Mouse (Mus musculus) heart, adult 2 months (tissue): ENCODE results near the gene Slc6a1. TPM values are rescaled to one million over a fixed set of nuclear protein-coding genes. Genes with fewer than 3 reads are reported as not detected.

Experiments used
- DNase-seq, 2 experiments: peaks; one replicate each; pipeline ENCODE4 v3.0.0; 2021
- H3K27ac ChIP-seq: fragments of 200-600 bp; 2 replicates; pipeline ENCODE4 v1.8.1; 2022
- H3K27me3 ChIP-seq: fragments of 200-500 bp; 2 replicates; pipeline ENCODE4 v1.6.1; 2012; ENCODE audit warnings: mild to moderate bottlenecking, low read length, inconsistent platforms, mixed read lengths; ENCODE audit not compliant: control insufficient read depth, insufficient read depth
- H3K36me3 ChIP-seq: fragments of 200-500 bp; 2 replicates; pipeline ENCODE4 v1.6.1; 2012; ENCODE audit warnings: low read length, inconsistent platforms; ENCODE audit not compliant: control insufficient read depth, insufficient read depth
- H3K4me1 ChIP-seq: fragments of 200-500 bp; 2 replicates; pipeline ENCODE4 v1.6.1; 2011; ENCODE audit warnings: low read length; ENCODE audit not compliant: control insufficient read depth, insufficient read depth
- H3K4me3 ChIP-seq: fragments of 200-600 bp; 2 replicates; pipeline ENCODE4 v1.8.1; 2022
- H3K79me2 ChIP-seq: fragments of 200-500 bp; replicated peaks from 2 replicates; pipeline ENCODE4 v1.6.1; 2012; ENCODE audit warnings: mild to moderate bottlenecking, inconsistent platforms, low read length, moderate library complexity, mixed read lengths; ENCODE audit not compliant: control insufficient read depth, insufficient read depth
- H3K9ac ChIP-seq: fragments of 200-500 bp; 2 replicates; pipeline ENCODE4 v1.6.1; 2012; ENCODE audit warnings: low read depth, mild to moderate bottlenecking, control low read depth, inconsistent platforms, low read length, mixed read lengths
- CTCF ChIP-seq: fragments of 200-600 bp; IDR thresholded peaks from 2 replicates; pipeline ENCODE4 v1.8.1; 2022; ENCODE audit warnings: antibody characterized with exemption, mild to moderate bottlenecking, moderate library complexity
- EP300 ChIP-seq: fragments of 200-500 bp; IDR thresholded peaks from 2 replicates; pipeline ENCODE4 v1.6.1; 2011; ENCODE audit warnings: low read depth, low read length, control low read depth; ENCODE audit not compliant: insufficient read depth
- POLR2A ChIP-seq: fragments of 200-500 bp; IDR thresholded peaks from 2 replicates; pipeline ENCODE4 v1.6.1; 2011; ENCODE audit warnings: mild to moderate bottlenecking, low read depth, low read length, control low read depth; ENCODE audit not compliant: insufficient read depth
- WGBS: fragments of 180-500 bp; shearing (Covaris S2); methylation state at CpG from one replicate; pipeline ENCODE4 v1.1.7; 2018; 5-methylcytosine and 5-hydroxymethylcytosine counted together
- intact Hi-C: fragments of 180-260 bp; cut with DNase I; formaldehyde crosslinking; loops from one replicate; pipeline ENCODE4 v1.15.1; 2025
- polyA plus RNA-seq: library from polyadenylated mRNA; depleted of rRNA; stranded (reverse); fragments of >200 nt; gene quantifications from 2 replicates; pipeline ENCODE4 v1.2.3, GENCODE M21; 2012
- total RNA-seq, 2 experiments: library from RNA; stranded (reverse); gene quantifications; 2 replicates each; pipeline ENCODE4 v1.2.3; 2021

The Slc6a1 gene
- total and polyA plus RNA-seq, 3 experiments = 0.08 to 0.32 (median 0.21) TPM

DNA sequence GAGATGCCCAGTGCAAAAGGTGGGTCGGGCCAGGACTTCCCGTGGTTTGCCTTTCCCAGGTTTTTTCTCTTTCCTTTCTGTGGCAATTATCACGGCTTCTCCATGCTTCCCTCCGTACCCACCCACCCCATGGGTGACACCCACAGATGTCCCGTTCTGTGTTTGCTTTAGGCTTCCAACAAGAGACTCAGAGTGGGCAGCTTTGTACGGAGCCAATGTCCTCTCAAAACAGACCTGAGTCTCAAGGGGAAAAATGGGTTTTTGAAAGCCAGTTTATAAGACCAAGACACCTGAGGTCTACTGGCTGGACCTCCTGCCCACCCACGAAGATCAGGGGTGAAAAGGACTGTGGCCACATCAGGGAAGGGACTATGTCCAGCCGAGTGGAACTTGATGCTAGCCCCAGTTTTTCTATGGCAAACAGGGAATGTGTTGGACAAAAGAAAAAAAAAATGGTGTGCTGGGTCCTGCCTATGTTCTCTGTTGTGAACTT lies 889 bp downstream of the Slc6a1 start:
- intact Hi-C loops = no loop called here
- no peak overlapping the region for H3K27ac ChIP-seq
- no peaks in the 10 kb centered on the region for H3K79me2 ChIP-seq
- DNase-seq = no peak
- no peaks in the 10 kb centered on the region for H3K36me3 ChIP-seq
- 16% methylated on average over 8 of the region's 8 CpGs for WGBS
- H3K4me1 ChIP-seq = no peaks in the 10 kb centered on the region
- peaks cover 9% of the 10 kb centered on the region for H3K27me3 ChIP-seq
- H3K9ac ChIP-seq = no peak overlapping the region
- no peak for TF ChIP-seq EP300
- TF ChIP-seq POLR2A = no peak
- no peak for TF ChIP-seq CTCF
- no peak overlapping the region for H3K4me3 ChIP-seq

DNA sequence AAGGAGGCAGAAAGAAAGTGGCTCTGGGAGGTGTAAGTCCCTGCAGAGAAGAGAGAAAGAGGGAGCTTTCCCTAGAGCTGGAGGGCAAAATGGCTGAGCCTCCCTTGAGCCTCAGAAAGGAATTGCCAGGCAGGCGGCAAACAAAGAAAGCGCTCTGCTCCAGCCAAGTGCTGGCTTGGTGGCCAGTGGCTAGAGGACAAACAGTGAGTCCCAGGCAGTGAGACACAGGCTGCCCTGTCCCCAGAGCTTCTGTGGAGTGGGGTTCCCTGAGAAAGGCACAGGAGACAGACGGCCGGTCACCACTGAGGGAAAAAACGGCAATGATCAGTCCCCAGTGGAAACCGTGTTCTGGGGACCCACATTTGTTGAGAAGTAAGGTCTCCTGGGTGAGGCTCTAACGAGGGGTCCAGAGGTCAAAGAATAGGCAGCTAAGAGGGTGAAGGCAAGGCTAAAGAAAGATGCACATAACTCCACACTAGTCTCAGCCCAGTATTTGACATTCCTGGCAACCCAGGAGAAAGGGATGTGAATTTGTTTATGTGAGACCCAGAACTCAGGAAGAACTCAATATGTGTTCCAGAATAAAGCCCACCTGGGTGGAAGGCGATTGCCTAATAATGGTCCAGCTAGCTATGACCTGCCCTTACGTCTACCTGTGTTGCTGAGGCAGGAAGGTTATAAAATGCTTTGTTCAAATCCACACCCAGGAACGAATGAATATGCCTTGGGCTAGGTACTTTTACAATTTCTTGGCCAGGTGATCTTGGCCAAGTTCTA lies 1.7 kb downstream of the Slc6a1 start:
- intact Hi-C loops = no loop called here
- WGBS = 51% methylated on average over 10 of the region's 10 CpGs
- Histone ChIP-seq H3K27me3 (peaks cover 9% of the 10 kb centered on the region), H3K27ac (no peak overlapping the region), H3K4me3 (no peak overlapping the region), H3K36me3 (no peaks in the 10 kb centered on the region), H3K79me2 (no peaks in the 10 kb centered on the region), H3K9ac (no peak overlapping the region), H3K4me1 (no peaks in the 10 kb centered on the region)
- TF ChIP-seq EP300 = no peak
- no peak for TF ChIP-seq CTCF
- no peak for DNase-seq

DNA sequence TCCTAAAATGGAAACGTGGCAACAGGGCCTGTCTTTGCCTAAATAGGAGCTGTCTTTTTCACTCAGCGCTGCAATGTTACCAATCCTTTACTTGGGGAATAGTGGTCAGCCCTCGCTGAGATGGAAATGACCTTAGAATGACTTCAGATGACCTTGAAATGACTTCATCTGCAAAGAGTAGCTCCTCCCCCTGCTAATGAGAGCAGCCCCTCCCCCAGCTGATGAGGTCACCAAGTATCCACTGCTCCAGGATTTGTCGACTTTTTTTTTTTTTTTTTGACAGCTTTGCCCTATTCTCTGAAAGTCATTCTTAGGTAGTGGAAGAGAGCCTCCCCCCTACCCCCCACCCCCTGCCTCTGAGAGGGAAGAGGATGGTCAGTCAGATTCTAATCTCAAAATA lies 3.0 kb downstream of the Slc6a1 start:
- peaks cover 9% of the 10 kb centered on the region for H3K27me3 ChIP-seq
- no peak for TF ChIP-seq POLR2A
- TF ChIP-seq EP300 = no peak
- TF ChIP-seq CTCF = no peak
- no peak for DNase-seq
- no peaks in the 10 kb centered on the region for H3K79me2 ChIP-seq
- H3K27ac ChIP-seq = no peak overlapping the region
- H3K4me1 ChIP-seq = no peaks in the 10 kb centered on the region
- H3K4me3 ChIP-seq = no peak overlapping the region
- intact Hi-C loops = no loop called here
- H3K36me3 ChIP-seq = no peaks in the 10 kb centered on the region
- H3K9ac ChIP-seq = no peak overlapping the region
- WGBS = 23% methylated on average over 4 of the region's 4 CpGs

DNA sequence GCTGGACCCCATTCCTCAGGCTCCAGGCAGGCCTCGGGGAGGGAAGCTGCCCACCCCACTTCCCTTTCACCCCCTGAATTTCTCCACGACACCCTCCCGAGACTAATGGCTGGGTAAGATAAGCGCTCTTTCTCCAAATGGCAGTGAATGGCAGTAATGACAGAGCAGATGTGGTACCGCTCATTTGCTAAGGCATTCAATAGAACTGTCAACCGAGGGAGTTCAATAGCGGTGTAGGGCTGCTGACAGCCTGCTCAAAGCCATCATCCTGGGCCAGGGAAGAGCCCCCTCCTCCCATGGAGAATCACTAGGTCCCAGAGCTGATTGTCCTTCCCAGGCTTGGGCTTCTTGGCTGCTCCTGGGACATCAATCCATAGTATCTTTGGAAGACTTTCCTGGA lies 6.7 kb downstream of the Slc6a1 start:
- Histone ChIP-seq H3K27me3 (peaks cover 1% of the 10 kb centered on the region), H3K27ac (no peak overlapping the region), H3K9ac (no peak overlapping the region), H3K79me2 (no peaks in the 10 kb centered on the region), H3K4me3 (no peak overlapping the region), H3K4me1 (no peaks in the 10 kb centered on the region), H3K36me3 (no peaks in the 10 kb centered on the region)
- intact Hi-C loops = no loop called here
- TF ChIP-seq EP300 (no peak), POLR2A (no peak), CTCF (no peak)
- 27% methylated on average over 7 of the region's 7 CpGs for WGBS
- no peak for DNase-seq

DNA sequence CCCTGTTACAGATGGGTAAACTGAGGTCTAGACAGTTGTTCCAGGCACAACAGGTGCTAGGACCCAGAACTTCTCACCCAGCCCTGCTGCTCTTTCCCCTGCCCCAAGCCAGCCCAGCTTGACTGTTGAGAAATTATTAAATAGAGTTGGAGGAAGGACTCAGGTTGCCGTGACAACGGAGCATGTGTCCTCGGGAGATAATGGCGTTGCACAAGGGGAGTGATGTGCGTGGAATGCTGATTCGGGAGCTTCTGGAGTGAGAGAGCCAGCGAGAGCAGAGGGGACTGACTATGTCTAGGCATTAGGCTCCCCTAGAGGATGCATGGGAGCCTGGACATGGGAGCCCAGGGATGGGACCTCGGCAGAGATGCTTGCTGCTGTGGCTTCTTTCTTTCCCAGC lies 7.7 kb downstream of the Slc6a1 start:
- H3K9ac ChIP-seq = no peak overlapping the region
- H3K79me2 ChIP-seq = no peaks in the 10 kb centered on the region
- no peak for DNase-seq
- no peaks in the 10 kb centered on the region for H3K4me1 ChIP-seq
- WGBS = 42% methylated on average over 8 of the region's 8 CpGs
- H3K27me3 ChIP-seq = no peaks in the 10 kb centered on the region
- no peak overlapping the region for H3K4me3 ChIP-seq
- H3K27ac ChIP-seq = no peak overlapping the region
- TF ChIP-seq POLR2A (no peak), EP300 (no peak), CTCF (no peak)
- no peaks in the 10 kb centered on the region for H3K36me3 ChIP-seq
- intact Hi-C loops = no loop called here

DNA sequence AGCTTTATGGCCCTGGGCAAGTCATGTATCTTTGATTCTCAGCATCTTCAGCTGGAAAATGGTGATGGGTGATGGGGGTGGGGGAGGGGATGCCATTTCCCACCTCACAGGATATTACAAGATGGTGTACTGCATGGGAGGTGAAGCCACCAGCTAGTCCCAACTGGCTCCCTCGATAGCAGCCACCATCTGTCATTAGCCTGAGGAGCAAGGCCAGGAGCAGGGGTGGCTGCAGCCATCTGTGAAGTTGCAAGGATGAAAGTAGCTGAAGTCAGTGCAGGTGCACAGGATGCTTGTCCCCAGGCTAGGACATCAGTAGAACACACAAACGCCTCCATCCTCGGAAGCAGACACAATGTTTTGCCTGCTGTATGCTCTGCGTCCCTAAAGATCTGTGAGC lies 8.5 kb downstream of the Slc6a1 start:
- 60% methylated on average over 4 of the region's 4 CpGs for WGBS
- H3K9ac ChIP-seq = no peak overlapping the region
- H3K27me3 ChIP-seq = no peaks in the 10 kb centered on the region
- TF ChIP-seq POLR2A (no peak), EP300 (no peak), CTCF (no peak)
- H3K4me3 ChIP-seq = no peak overlapping the region
- DNase-seq = no peak
- H3K27ac ChIP-seq = no peak overlapping the region
- H3K79me2 ChIP-seq = no peaks in the 10 kb centered on the region
- H3K4me1 ChIP-seq = no peaks in the 10 kb centered on the region
- intact Hi-C loops = no loop called here
- no peaks in the 10 kb centered on the region for H3K36me3 ChIP-seq
